Mouse (Mus musculus) CH12.LX (cell line): Measurements from ENCODE around the gene Dnaja4. TPM values are rescaled to one million over a fixed set of nuclear protein-coding genes. Genes with fewer than 3 reads are reported as not detected.

ENCODE experiments used
- DNase-seq: peaks from one replicate; pipeline ENCODE4 v3.0.0-alpha.2; 2013; ENCODE audit errors: extremely low read depth
- H3K27ac ChIP-seq: 2 replicates; pipeline ENCODE4 v1.5.1; 2012; ENCODE audit warnings: low read depth, mild to moderate bottlenecking, control low read depth, moderate library complexity; ENCODE audit not compliant: insufficient read depth
- H3K27me3 ChIP-seq: replicated peaks from 2 replicates; pipeline ENCODE3; 2012; ENCODE audit warnings: inconsistent platforms
- H3K36me3 ChIP-seq, 2 experiments: replicated peaks in 1 of 2; 2 replicates each; pipeline versions ENCODE3 to v1.6.1; 2012; ENCODE audit warnings: inconsistent platforms in 1 of 2, low read length in 1 of 2, mild to moderate bottlenecking in 1 of 2, mixed read lengths in 1 of 2, moderate library complexity in 1 of 2; ENCODE audit not compliant: control insufficient read depth in 1 of 2, insufficient read depth in 1 of 2
- H3K4me1 ChIP-seq, 2 experiments: 2 replicates each; pipeline ENCODE4 v1.6.1; 2012; ENCODE audit warnings: inconsistent platforms in 1 of 2, moderate library complexity in 1 of 2; ENCODE audit not compliant: insufficient read depth in 2 of 2, control insufficient read depth in 1 of 2
- H3K4me2 ChIP-seq: 2 replicates; pipeline ENCODE4 v1.6.1; 2012; ENCODE audit warnings: low read depth, mild to moderate bottlenecking, control low read depth; ENCODE audit not compliant: poor library complexity, insufficient read depth, severe bottlenecking
- H3K4me3 ChIP-seq, 3 experiments: fragments of 150-350 bp in 1 of 3; sonication (generic) in 1 of 3; replicated peaks in 1 of 3; 2 replicates each; pipeline versions ENCODE3 to v1.5.1; 2011 to 2012; ENCODE audit warnings: low read depth in 2 of 3, low read length in 2 of 3, mild to moderate bottlenecking in 2 of 3, moderate library complexity in 2 of 3, control low read depth in 1 of 3, improper control_type of control experiment in 1 of 3, inconsistent platforms in 1 of 3, mixed read lengths in 1 of 3; ENCODE audit not compliant: poor library complexity in 1 of 3
- H3K79me2 ChIP-seq: replicated peaks from 2 replicates; pipeline ENCODE4 v1.6.1; 2012; ENCODE audit warnings: mild to moderate bottlenecking, moderate library complexity; ENCODE audit not compliant: control insufficient read depth, poor library complexity, insufficient read depth, severe bottlenecking; ENCODE audit errors: extremely low read depth
- H3K9ac ChIP-seq: 2 replicates; pipeline ENCODE4 v1.6.1; 2012; ENCODE audit warnings: low read depth, mild to moderate bottlenecking, control low read depth, moderate library complexity; ENCODE audit not compliant: insufficient read depth
- H3K9me3 ChIP-seq: replicated peaks from 2 replicates; pipeline ENCODE3; 2012; ENCODE audit warnings: low read length, inconsistent platforms, mixed read lengths
- BHLHE40 ChIP-seq: IDR thresholded peaks from 2 replicates; pipeline ENCODE4 v1.6.1; 2011; ENCODE audit warnings: mild to moderate bottlenecking, low read depth, low read length, improper control_type of control experiment
- CHD1 ChIP-seq: IDR thresholded peaks from 2 replicates; pipeline ENCODE4 v1.6.1; 2012; ENCODE audit warnings: low read depth, low read length, improper control_type of control experiment, inconsistent platforms
- CTCF ChIP-seq, 2 experiments: IDR thresholded peaks in 1 of 2; conservative IDR thresholded peaks in 1 of 2; 2 replicates each; pipeline ENCODE4 v1.5.1; 2011 to 2012; ENCODE audit warnings: low read depth in 2 of 2, low read length in 2 of 2, improper control_type of control experiment in 1 of 2, inconsistent platforms in 1 of 2, mild to moderate bottlenecking in 1 of 2, moderate library complexity in 1 of 2
- ELF1 ChIP-seq: IDR thresholded peaks from 2 replicates; pipeline ENCODE4 v1.6.1; 2014; ENCODE audit warnings: low read depth, mild to moderate bottlenecking, inconsistent platforms, low read length, improper control_type of control experiment
- EP300 ChIP-seq: IDR thresholded peaks from 2 replicates; pipeline ENCODE4 v1.6.1; 2011; ENCODE audit warnings: low read length, improper control_type of control experiment
- ETS1 ChIP-seq: conservative IDR thresholded peaks from 2 replicates; pipeline ENCODE4 v1.6.1; 2012; ENCODE audit warnings: low read depth, mild to moderate bottlenecking, inconsistent platforms, low read length, improper control_type of control experiment, moderate library complexity
- GABPA ChIP-seq: IDR thresholded peaks from 2 replicates; pipeline ENCODE4 v1.6.1; 2012; ENCODE audit warnings: low read depth, low read length, improper control_type of control experiment, inconsistent platforms; ENCODE audit not compliant: insufficient replicate concordance
- HCFC1 ChIP-seq: IDR thresholded peaks from 2 replicates; pipeline ENCODE4 v1.6.1; 2012; ENCODE audit warnings: low read depth, mild to moderate bottlenecking, inconsistent platforms, low read length, improper control_type of control experiment
- JUND ChIP-seq: conservative IDR thresholded peaks from 2 replicates; pipeline ENCODE4 v1.6.1; 2011; ENCODE audit warnings: low read depth, low read length, improper control_type of control experiment
- KAT2A ChIP-seq: IDR thresholded peaks from 2 replicates; pipeline ENCODE4 v1.6.1; 2012; ENCODE audit warnings: low read length, improper control_type of control experiment, inconsistent platforms; ENCODE audit not compliant: insufficient replicate concordance
- MAX ChIP-seq: IDR thresholded peaks from 2 replicates; pipeline ENCODE4 v1.6.1; 2011; ENCODE audit warnings: low read length, improper control_type of control experiment
- MEF2A ChIP-seq: IDR thresholded peaks from 2 replicates; pipeline ENCODE4 v1.6.1; 2014; ENCODE audit warnings: low read depth, mild to moderate bottlenecking, inconsistent platforms, low read length, improper control_type of control experiment, borderline replicate concordance
- NELFE ChIP-seq: IDR thresholded peaks from 2 replicates; pipeline ENCODE4 v1.6.1; 2011; ENCODE audit warnings: low read depth, low read length, improper control_type of control experiment
- NRF1 ChIP-seq: IDR thresholded peaks from 2 replicates; pipeline ENCODE4 v1.6.1; 2014; ENCODE audit warnings: low read depth, mild to moderate bottlenecking, inconsistent platforms, low read length, improper control_type of control experiment, moderate library complexity
- POLR2A ChIP-seq: IDR thresholded peaks from 2 replicates; pipeline ENCODE4 v1.6.1; 2011; ENCODE audit warnings: low read depth, mild to moderate bottlenecking, improper control_type of control experiment, low read length
- POLR2AphosphoS2 ChIP-seq: IDR thresholded peaks from 2 replicates; pipeline ENCODE4 v1.6.1; 2011; ENCODE audit warnings: low read depth, low read length, improper control_type of control experiment
- SMC3 ChIP-seq: IDR thresholded peaks from 2 replicates; pipeline ENCODE4 v1.6.1; 2011; ENCODE audit warnings: low read depth, low read length, improper control_type of control experiment
- TBP ChIP-seq: conservative IDR thresholded peaks from 2 replicates; pipeline ENCODE4 v1.6.1; 2011; ENCODE audit warnings: low read depth, low read length, improper control_type of control experiment
- UBTF ChIP-seq: IDR thresholded peaks from 2 replicates; pipeline ENCODE4 v1.6.1; 2012; ENCODE audit warnings: low read depth, mild to moderate bottlenecking, inconsistent platforms, low read length, improper control_type of control experiment, moderate library complexity
- USF1 ChIP-seq: IDR thresholded peaks from 2 replicates; pipeline ENCODE4 v1.6.1; 2014; ENCODE audit warnings: low read depth, mild to moderate bottlenecking, inconsistent platforms, low read length, improper control_type of control experiment
- ZKSCAN1 ChIP-seq: IDR thresholded peaks from 2 replicates; pipeline ENCODE4 v1.6.1; 2012; ENCODE audit warnings: low read depth, inconsistent platforms, low read length, improper control_type of control experiment, borderline replicate concordance
- dilution Hi-C: fragments of 300-500 bp; cut with MboI; formaldehyde crosslinking; loops from 2 replicates; pipeline ENCODE4 v1.14.3; 2020; ENCODE audit warnings: low sequenced_read_pairs; ENCODE audit not compliant: extremely low pct_unique_long_range_greater_than_20kb, extremely low pct_ligation_motif_present
- in situ Hi-C: fragments of 300-500 bp; cut with MboI; formaldehyde crosslinking; loops from 3 replicates; pipeline ENCODE4 v1.14.3; 2019; ENCODE audit warnings: low sequenced_read_pairs, low pct_ligation_motif_present, low pct_unique_long_range_greater_than_20kb, mixed read lengths
- polyA plus RNA-seq: library from polyadenylated mRNA; unstranded; fragments of >175 nt; gene quantifications from 2 replicates; pipeline ENCODE4 v1.2.1, GENCODE M21; 2012; ENCODE audit warnings: low read depth; ENCODE audit not compliant: insufficient read length
- total RNA-seq, 2 experiments: library from RNA; depleted of rRNA; stranded (reverse); fragments of 300-350 nt in 1 of 2; fragments of >200 nt in 1 of 2; gene quantifications; 2 replicates each; pipeline ENCODE4 v1.2.3; 2012 to 2014

The Dnaja4 gene
- total and polyA plus RNA-seq, 3 experiments = 0.81 to 2.4 (median 1.1) TPM

GRCm38 (mm10) chr9:54656402-54656801, 42.3 kb upstream of the Dnaja4 start:
- Histone ChIP-seq H3K79me2 (no peaks in the 10 kb centered on the region), H3K27ac (no peak overlapping the region), H3K4me3 (no peak overlapping the region), H3K9me3 (no peaks in the 10 kb centered on the region), H3K36me3 (no peaks in the 10 kb centered on the region), H3K4me2 (no peak overlapping the region), H3K9ac (no peak overlapping the region), H3K4me1 (peaks cover under 1 to 4% of the 10 kb centered on the region in 2 experiments; a peak in 2 of 4 replicates), H3K27me3 (no peaks in the 10 kb centered on the region)
- dilution Hi-C loops (no loop called here), in situ Hi-C loops (no loop called here)
- TF ChIP-seq BHLHE40 (no peak), MEF2A (no peak), USF1 (no peak), KAT2A (no peak), POLR2A (no peak), GABPA (no peak), MAX (no peak), CTCF (conservative IDR thresholded peaks at IDR 0.05 in 1 of 2, IDR thresholded peaks at IDR 0.05 in 1 of 2; ENCODE audit: low read depth in 2 of 2, low read length in 2 of 2) (no peak), JUND (no peak), NELFE (no peak), ETS1 (no peak), POLR2AphosphoS2 (no peak), ZKSCAN1 (no peak), UBTF (no peak)
- DNase-seq = no peak

DNA sequence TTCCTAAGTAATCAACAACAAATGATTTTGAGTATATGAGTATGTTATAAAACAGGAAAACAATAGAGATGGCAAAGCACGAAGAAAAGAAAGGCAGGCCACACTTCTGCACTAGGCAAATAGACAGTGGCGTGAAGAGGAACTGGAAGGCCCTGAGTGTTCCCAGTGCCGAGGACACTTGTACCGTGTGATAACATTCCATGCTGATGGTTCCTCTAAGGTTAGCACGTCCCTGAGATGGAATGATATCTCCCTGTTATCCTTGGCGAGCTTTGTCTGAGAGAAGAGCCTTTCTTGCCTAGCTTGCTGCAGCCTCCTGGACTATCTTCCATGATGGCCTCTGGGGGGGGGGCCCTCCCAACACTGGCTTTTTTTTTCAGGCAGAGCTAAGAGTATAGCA, 39.9 kb upstream of the Dnaja4 start:
- in situ Hi-C loops (no loop called here), dilution Hi-C loops (no loop called here)
- TF ChIP-seq JUND = no peak
- TF ChIP-seq HCFC1 = no peak
- no peak for TF ChIP-seq EP300
- TF ChIP-seq ETS1 = no peak
- no peak for TF ChIP-seq TBP
- TF ChIP-seq CTCF (conservative IDR thresholded peaks at IDR 0.05 in 1 of 2, IDR thresholded peaks at IDR 0.05 in 1 of 2; ENCODE audit: low read depth in 2 of 2, low read length in 2 of 2) = no peak
- TF ChIP-seq ZKSCAN1 = no peak
- no peak for TF ChIP-seq SMC3
- TF ChIP-seq ELF1 = no peak
- TF ChIP-seq NRF1 = no peak
- TF ChIP-seq CHD1 = no peak

More for the DNA sequence above, 39.9 kb upstream of the Dnaja4 start:
- Histone ChIP-seq H3K4me1 (peaks cover 2 to 5% of the 10 kb centered on the region in 2 experiments; a peak in 2 of 4 replicates), H3K9ac (no peak overlapping the region), H3K4me2 (no peak overlapping the region), H3K27ac (no peak overlapping the region), H3K79me2 (no peaks in the 10 kb centered on the region), H3K36me3 (no peaks in the 10 kb centered on the region), H3K4me3 (no peak overlapping the region), H3K27me3 (no peaks in the 10 kb centered on the region), H3K9me3 (no peaks in the 10 kb centered on the region)
- no peak for DNase-seq
